Comparison of ENCODE assay signal across 16 mouse cellular contexts in genomic region chr14:74544028-74544427, GRCm38 (mm10).
"Had no signal": no experiment of that assay in that cellular context is flagged by ENCODE, and none has a peak within 500 bp of the region (broad histone marks: within the 10 kb centered on the region; RNA-seq: fewer than 3 reads in every experiment).

No protein-coding gene starts in this region.

- H3K4me3 ChIP-seq: neural tube, embryonic 12.5 days; neural tube, embryonic 13.5 days; neural tube, embryonic 15.5 days; stomach, embryonic 15.5 days had no signal

- H3K9me3 ChIP-seq: neural tube, embryonic 12.5 days; neural tube, embryonic 13.5 days; neural tube, embryonic 15.5 days; stomach, embryonic 15.5 days had no signal

- H3K27ac ChIP-seq: neural tube, embryonic 12.5 days; neural tube, embryonic 13.5 days; neural tube, embryonic 15.5 days; stomach, embryonic 15.5 days had no signal

- H3K9ac ChIP-seq: neural tube, embryonic 12.5 days; neural tube, embryonic 13.5 days; neural tube, embryonic 15.5 days; stomach, embryonic 15.5 days had no signal

- H3K4me2 ChIP-seq: neural tube, embryonic 12.5 days; neural tube, embryonic 13.5 days; neural tube, embryonic 15.5 days; stomach, embryonic 15.5 days had no signal

- H3K27me3 ChIP-seq: neural tube, embryonic 12.5 days; neural tube, embryonic 13.5 days; neural tube, embryonic 15.5 days; stomach, embryonic 15.5 days had no signal

- H3K36me3 ChIP-seq: neural tube, embryonic 12.5 days; neural tube, embryonic 13.5 days; neural tube, embryonic 15.5 days; stomach, embryonic 15.5 days had no signal

- H3K4me1 ChIP-seq: neural tube, embryonic 12.5 days; neural tube, embryonic 13.5 days; neural tube, embryonic 15.5 days; stomach, embryonic 15.5 days had no signal

- DNase-seq: retina, postnatal 1 day; right cerebral cortex, adult 18-20 months; right cerebral cortex, postnatal 14 days; right cerebral cortex, postnatal 25 days; right cerebral cortex, postnatal 4 days; spleen, adult 18-20 months; thymus, adult 18-20 months; thymus, adult 2 months; thymus, postnatal 14 days; thymus, postnatal 25 days; thymus, postnatal 36 days; thymus, postnatal 4 days had no signal
